Mouse (Mus musculus): Measurements from ENCODE around the gene Ppp1r14a. TPM values are rescaled to one million over a fixed set of nuclear protein-coding genes. Genes with fewer than 3 reads are reported as not detected.

Gene Ppp1r14a
- polyA plus RNA-seq, 1 experiment: 3.2 TPM

DNA sequence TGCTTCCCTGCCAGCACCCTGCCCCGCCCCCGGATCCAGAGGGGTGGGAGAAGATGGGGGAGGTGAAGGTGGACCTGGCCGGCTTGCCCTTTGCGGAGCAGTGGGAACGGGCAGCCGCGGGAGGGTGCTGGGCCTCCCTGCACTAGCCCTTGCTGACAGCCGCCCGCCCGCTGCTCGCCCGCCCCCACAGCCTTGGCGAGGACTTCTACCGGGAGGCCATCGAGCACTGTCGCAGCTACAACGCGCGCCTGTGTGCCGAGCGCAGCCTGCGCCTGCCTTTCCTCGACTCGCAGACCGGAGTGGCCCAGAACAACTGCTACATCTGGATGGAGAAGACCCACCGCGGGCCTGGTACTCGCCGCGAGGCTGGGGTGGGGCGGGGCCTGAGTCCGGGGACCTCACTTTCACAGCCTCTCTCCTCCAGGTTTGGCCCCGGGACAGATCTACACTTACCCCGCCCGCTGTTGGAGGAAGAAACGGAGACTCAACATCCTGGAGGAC, 20.2 kb downstream of the Ppp1r14a start:
- no peaks in the 10 kb centered on the region; the same call in 1 of the 2 replicates for H3K4me1 ChIP-seq (ENCODE audit: control insufficient read depth, insufficient read depth, low read length)
- 1% methylated on average over 36 of the region's 36 CpGs for WGBS
- no peak overlapping the region for H3K4me3 ChIP-seq (replicated peaks; ENCODE audit: control insufficient read depth, low read depth, low read length)
- no peak for TF ChIP-seq CTCF (IDR thresholded peaks at IDR 0.05; ENCODE audit: control insufficient read depth, insufficient read depth, low read length)
- no peak for TF ChIP-seq POLR2A (IDR thresholded peaks at IDR 0.05; ENCODE audit: borderline replicate concordance, control insufficient read depth, low read depth, low read length)
- no peak overlapping the region for H3K27ac ChIP-seq (ENCODE audit: control insufficient read depth, insufficient read depth, low read depth, low read length, poor library complexity)

DNA sequence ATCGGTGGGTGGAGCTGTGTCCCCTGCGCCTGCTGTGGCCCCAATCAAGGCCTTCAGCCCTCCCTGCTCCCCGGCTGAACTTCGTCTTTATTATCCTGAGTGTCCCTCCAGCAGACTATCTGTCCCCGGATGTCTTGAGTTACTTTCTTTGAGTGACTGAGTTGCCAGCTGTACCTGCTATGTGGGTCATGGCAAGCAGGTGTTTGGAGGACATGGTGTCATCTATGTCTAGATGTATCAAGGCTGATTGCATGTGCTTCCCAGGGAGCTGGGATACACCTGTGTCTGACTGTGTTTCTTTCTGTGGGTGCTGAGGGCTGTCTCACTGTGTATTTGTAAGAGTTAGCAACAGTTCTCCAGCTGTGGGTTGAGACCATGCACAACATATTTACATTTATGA, 20.6 kb downstream of the Ppp1r14a start:
- Histone ChIP-seq H3K4me3 (replicated peaks; ENCODE audit: control insufficient read depth, low read depth, low read length) (no peak overlapping the region), H3K4me1 (ENCODE audit: control insufficient read depth, insufficient read depth, low read length) (no peaks in the 10 kb centered on the region; the same call in 1 of the 2 replicates), H3K27ac (ENCODE audit: control insufficient read depth, insufficient read depth, low read depth, low read length, poor library complexity) (no peak overlapping the region)
- TF ChIP-seq CTCF (IDR thresholded peaks at IDR 0.05; ENCODE audit: control insufficient read depth, insufficient read depth, low read length) (no peak), POLR2A (IDR thresholded peaks at IDR 0.05; ENCODE audit: borderline replicate concordance, control insufficient read depth, low read depth, low read length) (no peak)
- WGBS: 12% methylated on average over 5 of the region's 5 CpGs

DNA sequence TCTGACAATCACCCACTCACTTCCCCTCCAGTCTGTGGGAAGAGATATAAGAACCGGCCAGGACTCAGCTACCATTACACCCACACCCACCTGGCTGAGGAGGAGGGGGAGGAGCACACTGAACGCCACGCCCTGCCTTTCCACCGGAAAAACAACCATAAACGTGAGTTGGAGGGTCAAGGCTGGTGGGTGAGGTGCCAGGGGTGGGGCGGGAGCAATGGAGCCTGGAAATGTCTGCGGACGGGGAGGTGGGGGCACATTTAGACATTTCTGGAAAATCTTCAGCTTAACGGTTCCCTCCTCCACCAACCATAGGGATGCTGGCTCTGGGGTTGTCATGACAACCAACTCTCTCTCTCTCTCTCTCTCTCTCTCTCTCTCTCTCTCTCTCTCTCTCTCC, 23.9 kb downstream of the Ppp1r14a start:
- TF ChIP-seq CTCF (IDR thresholded peaks at IDR 0.05; ENCODE audit: control insufficient read depth, insufficient read depth, low read length): no peak
- TF ChIP-seq POLR2A (IDR thresholded peaks at IDR 0.05; ENCODE audit: borderline replicate concordance, control insufficient read depth, low read depth, low read length): no peak
- Histone ChIP-seq H3K27ac (ENCODE audit: control insufficient read depth, insufficient read depth, low read depth, low read length, poor library complexity) (no peak overlapping the region), H3K4me3 (replicated peaks; ENCODE audit: control insufficient read depth, low read depth, low read length) (no peak overlapping the region), H3K4me1 (ENCODE audit: control insufficient read depth, insufficient read depth, low read length) (no peaks in the 10 kb centered on the region)
- WGBS: 37% methylated on average over 9 of the region's 9 CpGs

DNA sequence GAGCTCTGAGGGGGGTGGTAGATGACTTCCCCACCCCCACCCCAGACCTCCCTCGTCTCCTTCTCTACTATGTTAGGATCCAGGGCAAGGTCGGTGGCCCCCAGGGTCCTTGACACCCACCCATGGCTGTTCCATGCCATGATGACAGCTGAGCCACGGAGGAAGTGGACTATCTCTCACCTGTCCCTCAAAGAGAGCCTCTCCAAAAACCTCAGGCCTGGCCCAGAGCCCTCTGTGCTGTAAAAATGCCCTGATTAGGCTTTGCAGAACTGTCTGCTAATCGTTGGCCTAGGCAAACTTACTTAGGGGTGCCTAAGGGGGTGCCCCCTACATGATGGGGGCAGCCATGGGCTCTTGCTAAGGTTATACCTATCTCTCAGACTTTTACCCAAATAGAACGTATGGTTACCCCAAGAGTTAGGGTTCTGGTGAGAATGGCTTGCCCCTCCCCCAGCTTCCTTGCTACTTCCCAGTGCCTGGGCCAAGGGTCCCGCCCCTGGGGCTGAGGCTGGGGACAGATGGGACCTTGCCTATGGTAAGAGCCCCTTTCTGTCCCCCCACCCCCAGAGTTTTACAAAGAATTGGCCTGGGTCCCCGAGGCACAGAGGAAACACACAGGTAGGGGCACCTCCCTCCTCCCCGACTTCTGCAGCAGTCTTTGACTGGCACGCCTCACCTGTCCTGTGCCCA, 24.6 kb downstream of the Ppp1r14a start:
- TF ChIP-seq CTCF (IDR thresholded peaks at IDR 0.05; ENCODE audit: control insufficient read depth, insufficient read depth, low read length): no peak
- TF ChIP-seq POLR2A (IDR thresholded peaks at IDR 0.05; ENCODE audit: borderline replicate concordance, control insufficient read depth, low read depth, low read length): no peak
- 42% methylated on average over 9 of the region's 9 CpGs for whole genome bisulfite sequencing
- no peak overlapping the region for H3K4me3 ChIP-seq (replicated peaks; ENCODE audit: control insufficient read depth, low read depth, low read length)
- no peak overlapping the region for H3K27ac ChIP-seq (ENCODE audit: control insufficient read depth, insufficient read depth, low read depth, low read length, poor library complexity)
- no peaks in the 10 kb centered on the region for H3K4me1 ChIP-seq (ENCODE audit: control insufficient read depth, insufficient read depth, low read length)

DNA sequence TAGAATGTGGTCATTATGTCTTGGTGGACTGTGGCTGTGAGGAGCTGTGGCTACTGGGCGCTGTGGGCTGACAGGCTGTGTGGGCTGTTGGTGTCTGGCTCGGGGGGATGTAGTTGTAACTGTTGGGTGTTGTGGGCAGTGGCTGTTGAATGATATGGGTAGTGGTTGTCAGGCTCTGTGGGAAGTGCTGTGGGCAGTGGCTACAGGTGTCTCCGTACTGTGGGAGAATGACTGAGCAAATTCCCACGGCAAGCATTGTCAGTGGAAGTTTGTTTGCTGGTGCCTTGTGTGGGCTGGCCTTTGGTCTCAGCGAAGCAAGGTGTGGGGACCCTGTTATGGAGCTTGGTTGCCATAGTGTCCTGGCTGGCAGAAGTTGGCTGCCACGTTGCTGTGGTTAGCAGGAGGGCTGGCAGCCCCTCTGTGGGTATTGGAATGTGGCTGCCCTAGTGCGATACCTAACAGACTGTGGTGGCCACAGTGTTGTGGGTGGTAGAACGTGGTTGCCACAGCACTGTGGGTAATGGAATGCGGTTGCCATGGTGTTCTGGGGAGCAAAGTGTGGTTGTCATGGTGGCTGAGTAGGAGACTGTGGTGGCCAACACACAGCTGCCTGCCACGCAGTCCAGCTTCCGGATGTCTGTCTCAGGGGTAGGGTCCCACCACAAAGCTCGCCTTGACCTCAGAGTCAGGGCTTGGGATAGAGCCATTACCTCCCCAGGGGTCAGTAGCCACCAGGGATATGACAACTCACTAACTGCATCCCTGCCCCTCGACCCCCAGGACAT, 25.9 kb downstream of the Ppp1r14a start:
- 37% methylated on average over 13 of the region's 13 CpGs for WGBS
- TF ChIP-seq CTCF (IDR thresholded peaks at IDR 0.05; ENCODE audit: control insufficient read depth, insufficient read depth, low read length) (no peak), POLR2A (IDR thresholded peaks at IDR 0.05; ENCODE audit: borderline replicate concordance, control insufficient read depth, low read depth, low read length) (no peak)
- no peaks in the 10 kb centered on the region for H3K4me1 ChIP-seq (ENCODE audit: control insufficient read depth, insufficient read depth, low read length)
- H3K4me3 ChIP-seq (replicated peaks; ENCODE audit: control insufficient read depth, low read depth, low read length): no peak overlapping the region
- H3K27ac ChIP-seq (ENCODE audit: control insufficient read depth, insufficient read depth, low read depth, low read length, poor library complexity): no peak overlapping the region

DNA sequence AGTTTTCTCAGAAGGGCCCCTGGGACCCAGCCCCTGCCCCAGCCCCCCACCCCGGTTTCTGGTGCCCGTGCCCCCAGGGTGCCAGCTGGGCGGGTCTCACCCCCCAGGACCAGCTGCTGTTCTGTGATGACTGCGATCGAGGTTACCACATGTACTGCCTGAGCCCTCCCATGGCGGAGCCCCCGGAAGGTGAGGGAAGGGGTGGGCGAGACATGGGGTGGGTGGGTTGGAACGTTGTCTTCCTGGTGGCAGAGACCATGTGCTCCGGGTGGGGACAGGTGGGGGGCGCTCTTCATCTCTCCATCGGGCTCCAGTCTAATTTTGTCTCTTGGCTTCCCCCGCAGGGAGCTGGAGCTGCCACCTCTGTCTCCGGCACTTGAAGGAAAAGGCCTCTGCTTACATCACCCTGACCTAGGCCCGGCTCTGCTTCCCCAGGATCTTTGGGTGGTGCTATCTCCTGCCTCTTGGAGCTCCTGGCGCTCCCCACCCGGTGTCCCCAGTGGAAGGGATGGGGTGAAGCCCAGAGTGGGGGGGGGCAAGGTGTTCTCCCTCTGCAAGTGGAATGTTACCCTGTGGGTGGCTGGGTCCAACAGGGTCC, 27.1 kb downstream of the Ppp1r14a start:
- Histone ChIP-seq H3K4me3 (replicated peaks; ENCODE audit: control insufficient read depth, low read depth, low read length) (no peak overlapping the region), H3K27ac (ENCODE audit: control insufficient read depth, insufficient read depth, low read depth, low read length, poor library complexity) (no peak overlapping the region), H3K4me1 (ENCODE audit: control insufficient read depth, insufficient read depth, low read length) (no peaks in the 10 kb centered on the region)
- WGBS: 78% methylated on average over 17 of the region's 17 CpGs
- TF ChIP-seq POLR2A (IDR thresholded peaks at IDR 0.05; ENCODE audit: borderline replicate concordance, control insufficient read depth, low read depth, low read length) (no peak), CTCF (IDR thresholded peaks at IDR 0.05; ENCODE audit: control insufficient read depth, insufficient read depth, low read length) (no peak)

DNA sequence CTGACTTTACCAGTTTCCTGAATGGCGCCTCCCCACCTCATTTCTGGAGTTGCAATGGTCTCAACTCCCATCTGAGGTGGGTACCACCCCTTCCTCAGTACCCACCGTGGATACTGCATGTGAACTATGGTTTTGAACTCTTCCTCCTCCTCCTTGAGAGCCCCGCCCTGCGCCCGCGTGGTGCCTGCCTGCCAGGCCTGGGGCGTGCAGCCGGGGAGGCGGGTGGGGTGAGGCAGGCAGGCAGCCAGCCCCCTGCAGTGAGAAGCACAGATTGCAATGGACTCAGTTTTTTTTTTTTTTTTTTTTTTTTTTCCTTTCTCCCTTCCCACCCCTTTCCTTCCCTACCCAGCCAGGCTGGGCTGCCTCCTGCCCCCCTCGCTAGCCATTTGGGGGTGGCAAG, 27.9 kb downstream of the Ppp1r14a start:
- no peaks in the 10 kb centered on the region for H3K4me1 ChIP-seq (ENCODE audit: control insufficient read depth, insufficient read depth, low read length)
- no peak overlapping the region for H3K27ac ChIP-seq (ENCODE audit: control insufficient read depth, insufficient read depth, low read depth, low read length, poor library complexity)
- no peak overlapping the region for H3K4me3 ChIP-seq (replicated peaks; ENCODE audit: control insufficient read depth, low read depth, low read length)
- TF ChIP-seq POLR2A (IDR thresholded peaks at IDR 0.05; ENCODE audit: borderline replicate concordance, control insufficient read depth, low read depth, low read length) (no peak), CTCF (IDR thresholded peaks at IDR 0.05; ENCODE audit: control insufficient read depth, insufficient read depth, low read length) (no peak)
- 9% methylated on average over 10 of the region's 10 CpGs for WGBS

DNA sequence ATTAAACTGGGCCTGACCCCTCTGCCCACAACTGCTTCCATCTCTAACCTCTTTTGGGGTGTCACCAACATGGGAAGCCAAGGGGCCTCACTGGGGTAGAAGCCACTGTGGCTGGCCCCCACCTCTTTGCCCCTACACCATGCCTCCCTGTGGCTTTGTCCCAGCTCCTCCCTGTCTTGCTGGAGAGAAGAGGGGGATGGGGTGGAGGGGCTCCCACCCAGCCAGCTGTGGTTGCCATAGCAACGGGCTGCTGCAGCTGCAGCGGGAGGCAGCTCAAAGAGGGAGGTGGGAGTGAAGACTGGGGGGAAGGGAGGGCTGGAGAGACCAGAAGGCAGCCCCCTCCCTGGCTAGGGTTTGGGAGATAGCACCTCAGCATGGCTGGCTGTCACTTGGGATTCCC, 28.4 kb downstream of the Ppp1r14a start:
- H3K27ac ChIP-seq (ENCODE audit: control insufficient read depth, insufficient read depth, low read depth, low read length, poor library complexity): no peak overlapping the region
- H3K4me1 ChIP-seq (ENCODE audit: control insufficient read depth, insufficient read depth, low read length): no peaks in the 10 kb centered on the region
- TF ChIP-seq CTCF (IDR thresholded peaks at IDR 0.05; ENCODE audit: control insufficient read depth, insufficient read depth, low read length) (no peak), POLR2A (IDR thresholded peaks at IDR 0.05; ENCODE audit: borderline replicate concordance, control insufficient read depth, low read depth, low read length) (no peak)
- WGBS: 0% methylated on average over 2 of the region's 2 CpGs
- no peak overlapping the region for H3K4me3 ChIP-seq (replicated peaks; ENCODE audit: control insufficient read depth, low read depth, low read length)

All from bone marrow, adult 2 months (tissue).